ENCODE assay signal across 9 mouse cellular contexts in the genomic region with DNA sequence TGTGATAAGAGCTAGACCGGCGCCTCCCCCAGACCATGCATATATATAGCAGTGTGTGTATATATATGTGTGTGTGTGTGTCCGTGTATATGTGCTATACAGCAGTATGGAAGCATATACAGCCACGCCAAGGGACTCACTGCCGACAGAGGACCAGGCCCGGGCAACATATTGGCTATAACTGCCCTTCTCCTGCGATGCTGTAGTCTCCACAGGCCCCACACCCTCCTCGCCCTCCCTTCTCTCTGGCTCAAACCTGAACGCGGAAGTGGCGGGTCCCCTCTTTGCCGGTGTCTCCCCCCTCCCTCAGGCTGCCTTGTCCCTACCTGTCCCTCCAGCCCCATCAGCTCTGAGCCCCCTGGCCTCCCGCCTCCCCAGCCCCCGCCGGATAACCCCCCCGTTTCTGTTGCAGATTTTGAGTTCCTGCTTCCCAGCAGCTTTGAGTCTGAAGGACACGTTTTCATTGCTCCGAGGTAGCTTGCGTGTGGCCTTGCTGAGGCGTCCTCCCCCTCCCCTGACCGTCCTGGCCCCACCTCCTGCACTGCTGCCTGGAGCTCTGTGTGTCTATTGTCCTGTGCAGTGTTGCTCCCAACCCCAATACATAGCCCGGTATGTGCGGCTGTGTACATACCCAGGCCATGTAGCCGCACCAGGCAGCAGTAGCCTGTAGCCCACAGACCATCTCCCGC. TPM values are rescaled to one million over a fixed set of nuclear protein-coding genes. Genes with fewer than 3 reads are reported as not detected.
DNase-seq lines count a peak whose midpoint lies in the region; ATAC-seq and TF ChIP-seq lines count a peak whose summit lies in the region.
"Had no signal": no experiment of that assay in that cellular context is flagged by ENCODE, and none has a peak within 500 bp of the region (broad histone marks: within the 10 kb centered on the region; RNA-seq: fewer than 3 reads in every experiment).

No protein-coding gene starts in this region.

- WGBS in heart, embryonic 16.5 days = 25% methylated on average over 25 of the region's 25 CpGs
- WGBS in midbrain, embryonic 16.5 days = 24% methylated on average over 25 of the region's 25 CpGs

- no peaks in the 10 kb centered on the region for H3K36me3 ChIP-seq in heart, embryonic 16.5 days (ENCODE audit: control insufficient read depth, insufficient read depth)
- peaks cover 10% of the 10 kb centered on the region for H3K36me3 ChIP-seq in midbrain, embryonic 16.5 days (ENCODE audit: control insufficient read depth, insufficient read depth, low read length)

- intact Hi-C loops in heart, postnatal 14 days (cut with DNase I) = no loop called here
- intact Hi-C loops in left cerebral cortex, postnatal 14 days (cut with DNase I) = no loop called here

- H3K4me2 ChIP-seq in heart, embryonic 16.5 days (ENCODE audit: low read depth, low read length) = peak overlapping the region; percentile 55
- 0 out of 2 replicates have a peak overlapping the region, but pooled peaks have one; percentile 1 for H3K4me2 ChIP-seq in midbrain, embryonic 16.5 days (ENCODE audit: low read length)

- no peaks in the 10 kb centered on the region for H3K9me3 ChIP-seq in heart, embryonic 16.5 days (replicated peaks; ENCODE audit: control insufficient read depth, low read length)
- H3K9me3 ChIP-seq in midbrain, embryonic 16.5 days (replicated peaks; ENCODE audit: control insufficient read depth, low read length, poor library complexity, severe bottlenecking) = no peaks in the 10 kb centered on the region

- no peak for TF ChIP-seq POLR2A in brain, embryonic 14.5 days (IDR thresholded peaks at IDR 0.05; ENCODE audit: borderline replicate concordance, extremely low read depth, insufficient read depth, insufficient read length, poor library complexity, severe bottlenecking)

- peaks cover 14% of the 10 kb centered on the region for H3K4me1 ChIP-seq in heart, embryonic 16.5 days (ENCODE audit: control insufficient read depth, insufficient read depth, low read length)
- H3K4me1 ChIP-seq in midbrain, embryonic 16.5 days (ENCODE audit: control insufficient read depth, insufficient read depth, low read length) = peaks cover 15% of the 10 kb centered on the region

- H3K9ac ChIP-seq in heart, embryonic 16.5 days (ENCODE audit: low read length) = peak overlapping the region; percentile 45
- peak overlapping the region; percentile 16; the same call in 1 of the 2 replicates for H3K9ac ChIP-seq in midbrain, embryonic 16.5 days (ENCODE audit: low read depth, low read length)

- peak; percentile 25 for ATAC-seq in heart, embryonic 16.5 days (replicated peaks; ENCODE audit: extremely low read depth, insufficient read depth, low FRiP score)
- peak; percentile 44 for ATAC-seq in inflammation-experienced regulatory T-cells, adult 6 months
- ATAC-seq in midbrain, embryonic 16.5 days = peak; percentile 12; the same call in 1 of the 2 replicates
- ATAC-seq: Patski had no signal

- peaks cover 13% of the 10 kb centered on the region for H3K27me3 ChIP-seq in heart, embryonic 16.5 days (ENCODE audit: control insufficient read depth, insufficient read depth, low read length)
- peaks cover 10% of the 10 kb centered on the region for H3K27me3 ChIP-seq in midbrain, embryonic 16.5 days (ENCODE audit: control insufficient read depth, insufficient read depth, low read depth, low read length)

- peak overlapping the region; percentile 54 for H3K27ac ChIP-seq in heart, embryonic 16.5 days (ENCODE audit: low read length)
- peak overlapping the region; percentile 53; the same call in 1 of the 2 replicates for H3K27ac ChIP-seq in midbrain, embryonic 16.5 days (ENCODE audit: low read length)

- no peak for DNase-seq in heart, postnatal 14 days
- peak; percentile 62 for DNase-seq in brain, embryonic 14.5 days (ENCODE audit: low read depth)
- no peak for DNase-seq in left cerebral cortex, postnatal 14 days (ENCODE audit: low spot score in 2 of 2)
- no peak for DNase-seq in kidney, postnatal 36 days
- DNase-seq in spleen, postnatal 36 days (ENCODE audit: low spot score in 2 of 2) = no peak

- H3K4me3 ChIP-seq in heart, embryonic 16.5 days (ENCODE audit: low read length) = peak overlapping the region; percentile 11
- H3K4me3 ChIP-seq in midbrain, embryonic 16.5 days (ENCODE audit: low read depth, low read length) = no peak overlapping the region

- TF ChIP-seq CTCF in brain, embryonic 14.5 days (IDR thresholded peaks at IDR 0.05; ENCODE audit: borderline replicate concordance, extremely low read depth, insufficient read depth, insufficient read length) = no peak

RNA-seq across cellular contexts. Expression of gene Tmem115, which starts 11.9 kb away (rescaled TPM):
- polyA plus RNA-seq in heart, embryonic 16.5 days (2015; fragmentation: Nextera tagmentation; extraction: Ambion mirVana) = 31.3 and 32.9 TPM in 2 replicates
- 10 to 100 TPM; 23.1 to 23.7 TPM for total RNA-seq in heart, postnatal 14 days (2021)
- 37.3 and 42.1 TPM in 2 replicates for polyA plus RNA-seq in brain, embryonic 14.5 days (2012; rRNA removed)
- polyA plus RNA-seq in inflammation-experienced regulatory T-cells, adult 6 months (2017; shearing (Covaris generic)) = 10 to 100 TPM; 17.5 to 28.0 (median 19.6) TPM
- 45.2 and 47.2 TPM in 2 replicates for polyA plus RNA-seq in midbrain, embryonic 16.5 days (2015; fragmentation: Nextera tagmentation; extraction: Ambion mirVana)
- 10 to 100 TPM; 33.0 to 35.3 TPM for total RNA-seq in left cerebral cortex, postnatal 14 days (2021)

RNA-seq across cellular contexts. Expression of gene Cyb561d2, which starts 20.1 kb away (rescaled TPM):
- 17.7 and 18.5 TPM in 2 replicates for polyA plus RNA-seq in heart, embryonic 16.5 days (2015; fragmentation: Nextera tagmentation; extraction: Ambion mirVana)
- total RNA-seq in heart, postnatal 14 days (2021) = 1 to 10 TPM; 3.4 to 4.9 TPM
- polyA plus RNA-seq in brain, embryonic 14.5 days (2012; rRNA removed) = 34.3 and 45.7 TPM in 2 replicates
- polyA plus RNA-seq in inflammation-experienced regulatory T-cells, adult 6 months (2017; shearing (Covaris generic)) = 10 to 100 TPM; 66.5 to 78.0 (median 67.2) TPM
- polyA plus RNA-seq in midbrain, embryonic 16.5 days (2015; fragmentation: Nextera tagmentation; extraction: Ambion mirVana) = 44.4 and 50.7 TPM in 2 replicates
- total RNA-seq in left cerebral cortex, postnatal 14 days (2021) = 10 to 100 TPM; 20.7 to 24.9 TPM

RNA-seq across cellular contexts. Expression of gene Nprl2, which starts 20.2 kb away (rescaled TPM):
- 32.4 and 33.3 TPM in 2 replicates for polyA plus RNA-seq in heart, embryonic 16.5 days (2015; fragmentation: Nextera tagmentation; extraction: Ambion mirVana)
- total RNA-seq in heart, postnatal 14 days (2021) = 10 to 100 TPM; 13.6 to 17.1 TPM
- 74.5 and 109 TPM in 2 replicates for polyA plus RNA-seq in brain, embryonic 14.5 days (2012; rRNA removed)
- 10 to 100 TPM; 48.4 to 55.1 (median 54.4) TPM for polyA plus RNA-seq in inflammation-experienced regulatory T-cells, adult 6 months (2017; shearing (Covaris generic))
- polyA plus RNA-seq in midbrain, embryonic 16.5 days (2015; fragmentation: Nextera tagmentation; extraction: Ambion mirVana) = 76.2 and 82.2 TPM in 2 replicates
- 10 to 100 TPM; 38.4 to 39.2 TPM for total RNA-seq in left cerebral cortex, postnatal 14 days (2021)

RNA-seq across cellular contexts. Expression of gene Zmynd10, which starts 25.2 kb away (rescaled TPM):
- polyA plus RNA-seq in heart, embryonic 16.5 days (2015; fragmentation: Nextera tagmentation; extraction: Ambion mirVana) = 1.7 and 2.5 TPM in 2 replicates
- not detected for total RNA-seq in heart, postnatal 14 days (2021)
- polyA plus RNA-seq in brain, embryonic 14.5 days (2012; rRNA removed) = 7.4 and 8.4 TPM in 2 replicates
- 1 to 10 TPM; 1.8 to 2.9 (median 2.1) TPM for polyA plus RNA-seq in inflammation-experienced regulatory T-cells, adult 6 months (2017; shearing (Covaris generic))
- polyA plus RNA-seq in midbrain, embryonic 16.5 days (2015; fragmentation: Nextera tagmentation; extraction: Ambion mirVana) = 3.5 and 6.1 TPM in 2 replicates
- 1 to 10 TPM; 2.3 to 3.1 TPM for total RNA-seq in left cerebral cortex, postnatal 14 days (2021)

RNA-seq across cellular contexts. Expression of gene Rassf1, which starts 29.5 kb away (rescaled TPM):
- polyA plus RNA-seq in heart, embryonic 16.5 days (2015; fragmentation: Nextera tagmentation; extraction: Ambion mirVana) = 54.0 and 55.3 TPM in 2 replicates
- 10 to 100 TPM; 23.6 to 24.5 TPM for total RNA-seq in heart, postnatal 14 days (2021)
- 31.5 and 34.2 TPM in 2 replicates for polyA plus RNA-seq in brain, embryonic 14.5 days (2012; rRNA removed)
- polyA plus RNA-seq in inflammation-experienced regulatory T-cells, adult 6 months (2017; shearing (Covaris generic)) = 10 to 100 TPM; 77.8 to 84.6 (median 82.3) TPM
- polyA plus RNA-seq in midbrain, embryonic 16.5 days (2015; fragmentation: Nextera tagmentation; extraction: Ambion mirVana) = 45.3 and 49.4 TPM in 2 replicates
- 10 to 100 TPM; 14.0 to 14.6 TPM for total RNA-seq in left cerebral cortex, postnatal 14 days (2021)
